Mouse (Mus musculus) C3H10T1/2 (cell line): Measurements from ENCODE around the gene Dnaja1. TPM values are rescaled to one million over a fixed set of nuclear protein-coding genes. Genes with fewer than 3 reads are reported as not detected.

ENCODE experiments used
- polyA plus RNA-seq, 2 experiments: library from polyadenylated mRNA; unstranded; fragments of >200 nt; fragmentation: generic; extraction: Trizol; gene quantifications; one replicate each; pipeline ENCODE4 v1.2.1; 2012; ENCODE audit warnings: missing spikeins in 2 of 2

The Dnaja1 gene
- polyA plus RNA-seq: 10 to 100 TPM in 1 of 2 experiments, 1 to 10 TPM in 1; 8.6 to 53.1 TPM

GRCm38 (mm10) chr4:40722011-40722666 is at the start of gene Dnaja1:
Dnaja1 (plus strand) TSS chr4:40722150.

GRCm38 (mm10) chr4:40702797-40703709 is 18.9 kb upstream of the Dnaja1 start, which contains the start of gene Aptx:
Aptx (minus strand) TSS chr4:40703194.

GRCm38 (mm10) chr4:40757780-40758420 is 36.0 kb downstream of the Dnaja1 start, which contains the start of gene Smu1:
Smu1 (minus strand) TSS chr4:40757923.

Other genes starting within 250 kb of the Dnaja1 start
- not detected for gene Tmem215, start 250.0 kb upstream of the Dnaja1 start, polyA plus RNA-seq
- 10 to 100 TPM in 1 of 2 experiments, 1 to 10 TPM in 1; 6.8 to 26.6 TPM for gene Aptx, start 19.0 kb upstream of the Dnaja1 start, polyA plus RNA-seq
- gene Smu1, start 35.8 kb downstream of the Dnaja1 start, polyA plus RNA-seq: 10 to 100 TPM; 22.2 to 69.0 TPM
- 10 to 100 TPM in 1 of 2 experiments, 1 to 10 TPM in 1; 5.8 to 39.9 TPM for gene B4galt1, start 131.9 kb downstream of the Dnaja1 start, polyA plus RNA-seq
- under 1 TPM in 1 of 2 experiments, not detected in 1; 0.31 TPM for gene Spink4, start 197.9 kb downstream of the Dnaja1 start, polyA plus RNA-seq
- 100 to 1,000 TPM; 148 TPM for gene Bag1, start 226.1 kb downstream of the Dnaja1 start, polyA plus RNA-seq
- gene Chmp5, start 226.3 kb downstream of the Dnaja1 start, polyA plus RNA-seq: 10 to 100 TPM in 1 of 2 experiments, 1 to 10 TPM in 1; 5.7 to 39.6 TPM
- 10 to 100 TPM in 1 of 2 experiments, 1 to 10 TPM in 1; 7.2 to 30.1 TPM for gene Nfx1, start 248.8 kb downstream of the Dnaja1 start, polyA plus RNA-seq